Mouse (Mus musculus): ENCODE results near the gene Bap1.

Bap1 gene

DNA sequence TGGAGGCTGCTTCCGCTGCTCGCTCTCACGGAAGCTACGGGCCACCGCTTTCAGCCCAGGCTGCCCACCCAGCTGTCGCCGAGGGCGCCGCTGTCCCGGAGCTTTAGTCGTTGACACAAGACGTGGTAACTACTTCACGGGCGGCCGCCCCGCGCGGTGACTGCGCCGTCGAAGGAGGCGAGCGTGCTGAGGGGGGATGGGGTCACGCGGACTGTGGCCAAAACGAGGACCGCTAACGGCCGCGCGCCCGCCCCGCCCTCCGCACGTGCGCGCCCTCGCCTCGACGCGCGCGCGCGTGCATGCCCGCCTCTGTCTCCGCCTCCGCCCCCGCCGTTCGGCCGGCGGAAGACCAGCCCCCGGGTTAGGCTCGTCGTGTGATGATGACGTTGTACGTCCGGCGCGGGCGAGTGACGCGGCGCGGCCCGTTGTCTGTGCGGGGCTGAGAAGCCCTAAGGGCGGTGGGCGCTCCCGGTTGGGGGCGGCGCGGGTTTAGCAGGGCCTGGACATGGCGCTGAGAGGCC is at the start of gene Bap1, which contains the start of gene Phf7:
Gene Bap1 (plus strand): TSS at position 367 of the 521 bp plus-strand sequence.
Gene Phf7 (minus strand): TSS at position 234 of the 521 bp plus-strand sequence.
- DNase-seq (ENCODE audit: low read depth in 1 of 2, low spot score in 2 of 2), result peak; percentile 76 to 92

DNA sequence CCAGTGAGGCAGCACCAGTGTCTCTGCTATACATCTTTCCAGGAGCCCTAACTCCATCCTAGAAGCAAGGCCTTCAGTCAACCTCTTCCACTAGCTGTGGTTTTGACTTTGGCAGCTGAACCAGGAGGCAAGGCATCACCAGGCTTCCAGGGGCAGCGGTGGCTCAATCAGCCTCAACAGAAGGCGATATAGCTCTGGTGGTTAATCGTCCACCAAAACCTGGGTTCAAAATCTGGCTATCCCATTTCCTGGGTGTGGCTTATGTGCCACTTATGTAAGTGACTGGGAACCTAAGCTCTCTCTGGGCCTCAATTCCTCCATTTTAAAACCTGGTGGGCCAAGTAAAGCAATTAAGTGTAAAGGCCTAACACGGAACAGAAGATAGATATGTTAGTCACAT is 46.4 kb upstream of the Bap1 start:
- no peak for DNase-seq (ENCODE audit: low read depth in 1 of 2, low spot score in 2 of 2)

DNA sequence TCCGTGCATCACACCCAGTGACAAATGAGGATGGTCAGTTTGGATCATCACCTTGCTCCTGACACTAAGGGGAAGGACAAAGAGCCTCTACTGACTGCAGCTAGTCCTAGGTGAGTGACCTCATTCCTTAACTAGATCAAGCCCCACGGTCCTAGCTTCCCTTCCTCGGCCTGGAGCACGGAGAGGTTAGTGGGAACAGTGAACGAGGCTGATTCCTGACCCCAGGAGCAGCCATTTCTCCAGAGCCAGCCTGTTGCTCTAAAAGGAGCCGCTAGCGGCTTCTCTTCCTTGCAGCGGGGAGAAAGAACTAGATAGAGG is 46.0 kb upstream of the Bap1 start:
- DNase-seq (ENCODE audit: low read depth in 1 of 2, low spot score in 2 of 2), result no peak

DNA sequence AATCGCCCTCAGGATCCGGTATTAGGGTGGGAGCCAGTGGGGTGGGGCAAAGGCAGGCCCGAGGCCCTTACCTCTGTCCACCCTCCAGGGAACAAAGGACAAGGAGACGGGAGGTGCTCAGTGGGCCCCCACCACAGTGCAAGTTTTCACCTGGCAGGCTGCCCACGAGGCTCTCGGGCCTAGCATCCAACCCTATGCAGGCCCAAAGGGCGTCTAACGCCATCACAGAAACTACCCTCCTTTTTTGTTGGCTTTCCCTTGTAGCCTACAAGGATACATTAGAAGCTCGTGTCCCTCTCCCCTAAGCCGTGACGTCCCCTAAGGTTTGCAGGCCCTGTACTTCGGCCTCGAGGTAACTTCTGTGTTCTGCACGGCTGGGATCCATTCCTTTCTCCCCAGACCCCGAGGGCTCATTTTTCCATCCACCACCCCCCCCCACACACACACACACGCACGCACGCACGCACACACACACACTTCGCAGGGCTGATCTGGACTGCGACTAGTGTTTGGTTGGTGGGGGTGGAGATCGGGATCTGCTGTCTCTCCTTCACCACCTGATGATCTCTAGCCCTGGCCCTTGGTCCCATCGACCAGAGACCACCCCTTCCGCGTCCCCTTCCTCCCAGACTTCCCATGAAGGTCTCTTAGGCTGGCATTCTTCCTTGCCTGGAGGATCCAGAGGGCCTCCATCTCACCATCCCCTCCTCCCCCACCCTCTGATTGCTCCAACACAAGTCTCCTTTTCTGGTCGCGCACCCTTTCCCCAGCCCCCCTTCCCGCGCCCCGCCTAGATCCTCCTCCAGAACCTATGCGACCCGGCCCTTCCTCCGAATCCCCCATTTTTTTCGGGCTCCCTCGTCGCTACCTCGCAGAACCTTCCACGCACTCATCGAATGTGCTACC is 45.4 kb upstream of the Bap1 start:
- DNase-seq (ENCODE audit: low read depth in 1 of 2, low spot score in 2 of 2), result no peak

DNA sequence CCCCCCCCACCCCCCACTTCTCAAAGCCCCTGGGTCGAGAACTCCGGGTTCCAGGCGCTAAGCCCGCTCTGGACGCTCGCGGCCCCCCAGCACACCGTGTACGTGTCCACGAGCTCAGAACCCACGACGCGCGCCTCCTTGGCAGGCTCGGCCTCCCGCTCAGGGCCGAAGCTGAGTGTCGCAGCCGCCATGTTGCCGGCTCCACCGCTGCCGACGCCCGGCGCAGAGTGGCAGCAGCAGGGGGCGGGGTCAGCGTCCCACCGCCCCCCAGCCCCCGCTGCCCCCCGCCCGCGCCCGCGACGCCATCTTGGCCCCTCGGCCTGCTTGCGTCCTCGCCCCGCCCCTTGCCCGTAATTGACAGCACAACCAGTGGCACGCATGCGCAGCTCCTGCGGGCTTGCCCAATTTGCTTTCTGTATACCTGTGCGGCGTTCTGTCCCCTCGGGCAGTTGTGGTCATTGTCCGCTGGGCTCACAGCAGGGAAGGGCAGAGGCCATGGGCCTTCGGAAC is 44.7 kb upstream of the Bap1 start:
- peak; percentile 67 to 80 for DNase-seq (ENCODE audit: low read depth in 1 of 2, low spot score in 2 of 2)

DNA sequence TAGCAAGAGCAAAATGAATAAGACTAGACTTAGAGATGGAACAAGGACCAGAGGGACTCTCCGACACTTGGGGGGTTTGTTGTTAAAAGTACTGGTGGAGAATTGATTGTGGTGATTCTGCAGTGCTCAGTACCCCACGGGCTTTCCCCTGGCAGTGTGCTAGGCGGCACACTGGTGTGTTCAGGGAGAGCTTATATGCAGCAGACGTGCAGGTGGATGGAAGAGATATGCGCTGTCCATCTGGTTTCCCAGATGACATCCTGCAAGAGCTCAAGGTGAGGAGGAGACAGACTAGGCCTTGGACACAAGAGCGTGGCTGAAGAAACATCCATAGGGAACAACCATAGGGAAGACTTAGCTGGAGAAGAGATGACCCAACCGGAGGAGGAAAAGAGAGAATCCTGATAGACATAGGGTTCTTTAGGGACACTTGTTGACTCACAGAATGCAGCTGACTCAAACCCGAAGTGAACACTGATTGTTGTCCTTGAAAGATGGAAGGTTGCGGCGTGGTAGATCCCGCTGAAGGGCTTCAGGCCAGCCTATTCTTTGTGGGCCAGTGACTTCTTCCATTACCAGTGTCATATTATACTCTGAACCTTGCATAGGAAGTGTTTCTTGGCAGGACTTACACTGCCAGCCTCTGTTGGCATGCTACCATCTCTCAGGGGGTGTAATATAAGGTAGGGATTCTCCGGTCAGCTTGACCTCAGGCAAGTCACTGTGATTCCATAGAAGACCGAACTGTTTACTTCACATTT is 44.0 kb upstream of the Bap1 start:
- no peak for DNase-seq (ENCODE audit: low read depth in 1 of 2, low spot score in 2 of 2)

DNA sequence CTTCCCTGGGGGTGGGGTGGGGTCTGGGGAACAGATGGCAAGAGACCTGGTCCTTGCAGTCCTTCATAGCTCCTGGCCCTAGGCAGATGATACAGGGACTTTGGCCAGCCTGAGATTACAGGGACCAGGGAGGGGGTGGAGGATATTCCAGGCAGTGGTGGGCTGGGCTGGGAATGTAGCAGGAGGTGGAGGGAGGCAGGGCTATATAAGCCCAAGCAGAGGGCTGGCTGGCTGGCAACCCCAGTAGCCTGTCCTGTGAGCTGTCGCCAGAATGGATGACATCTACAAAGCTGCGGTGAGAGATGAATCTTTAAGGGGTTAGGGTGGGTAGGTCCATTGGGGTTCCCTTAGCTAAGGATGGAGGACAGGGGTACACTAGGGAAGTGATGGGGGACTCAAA is 43.2 kb upstream of the Bap1 start, which contains the start of gene Tnnc1:
Gene Tnnc1 (plus strand): TSS at position 229 of the 400 bp plus-strand sequence.
- DNase-seq (ENCODE audit: low read depth in 1 of 2, low spot score in 2 of 2), result no peak

DNA sequence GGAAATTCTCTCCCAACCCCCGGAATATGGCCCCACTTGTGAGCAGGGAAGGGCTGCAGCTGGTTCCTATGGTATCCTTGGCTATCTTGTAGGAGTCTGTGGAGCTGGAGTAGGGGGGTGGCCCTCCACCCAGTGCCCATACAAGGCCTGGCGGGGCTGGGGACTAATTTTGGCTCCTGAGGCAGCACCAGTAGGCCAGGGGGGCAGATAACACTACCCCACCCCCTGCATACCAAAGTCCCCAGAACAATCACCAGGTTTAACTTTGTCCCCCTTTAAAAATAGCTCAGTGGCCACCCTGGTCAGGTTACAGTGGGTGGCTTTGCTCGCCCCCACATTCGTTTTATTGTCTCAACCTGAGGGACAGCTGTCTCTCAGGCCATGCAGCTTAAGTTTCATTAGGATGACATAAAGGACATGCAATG is 42.1 kb upstream of the Bap1 start:
- DNase-seq (ENCODE audit: low read depth in 1 of 2, low spot score in 2 of 2), result no peak

DNA sequence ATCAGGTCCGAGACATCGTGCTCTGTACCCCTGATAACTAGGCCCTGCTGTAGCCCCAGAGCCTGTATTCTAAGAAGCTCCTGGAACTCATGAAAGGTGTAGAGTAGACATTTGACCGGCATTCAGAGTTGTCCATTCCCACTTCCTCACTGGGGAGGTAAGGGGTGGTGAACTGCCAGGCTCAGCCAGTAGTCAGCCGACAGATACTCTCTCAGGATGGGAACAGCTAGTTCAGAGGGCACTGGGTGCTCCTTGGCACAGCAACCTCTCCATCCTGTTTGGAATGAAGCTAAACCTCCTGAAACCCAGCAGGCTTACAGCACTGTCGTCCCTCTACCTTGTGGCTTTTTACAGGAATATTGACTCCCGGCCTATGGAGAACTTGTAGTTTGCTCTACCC is 39.4 kb upstream of the Bap1 start:
- DNase-seq (ENCODE audit: low read depth in 1 of 2, low spot score in 2 of 2), result no peak

DNA sequence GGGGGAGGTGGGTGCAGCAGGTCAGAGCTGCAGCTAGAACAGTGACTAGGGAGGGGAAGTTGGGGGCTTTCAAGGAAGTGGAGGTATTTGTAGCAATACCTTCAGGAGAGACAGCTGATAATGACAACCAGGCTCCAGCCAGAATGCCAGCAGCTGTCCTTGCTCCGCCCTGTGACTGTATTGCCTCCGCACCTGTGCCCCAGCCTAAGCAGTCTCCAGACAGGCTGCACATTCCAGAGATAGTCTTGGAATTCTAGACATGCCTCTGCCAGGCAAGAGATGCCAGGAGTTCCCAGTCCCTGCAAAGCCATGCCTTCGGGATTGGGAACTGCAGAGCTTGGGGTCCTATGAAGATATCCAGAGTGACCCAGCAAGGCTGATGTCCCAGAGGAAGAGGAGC is 38.8 kb upstream of the Bap1 start:
- no peak for DNase-seq (ENCODE audit: low read depth in 1 of 2, low spot score in 2 of 2)

DNA sequence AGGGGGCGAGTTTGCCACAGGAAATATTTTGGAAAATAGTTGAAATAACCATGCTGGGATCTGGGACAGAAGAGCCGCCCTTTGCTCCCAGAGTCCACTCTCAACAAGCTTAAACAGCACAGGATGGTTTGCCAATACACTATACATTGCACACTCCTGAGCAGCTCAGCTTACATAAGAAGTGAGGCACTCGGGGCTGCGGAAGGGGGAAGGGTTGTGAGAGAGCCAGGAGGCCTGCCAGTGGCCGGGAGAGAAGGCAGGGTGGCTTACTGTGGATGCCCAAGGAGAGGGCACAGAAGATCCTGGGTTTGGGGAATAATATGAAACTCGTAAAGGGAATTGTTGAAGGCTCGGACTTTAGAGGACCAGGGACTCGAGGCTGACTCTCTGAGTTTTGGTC is 37.4 kb upstream of the Bap1 start:
- DNase-seq (ENCODE audit: low read depth in 1 of 2, low spot score in 2 of 2), result no peak

DNA sequence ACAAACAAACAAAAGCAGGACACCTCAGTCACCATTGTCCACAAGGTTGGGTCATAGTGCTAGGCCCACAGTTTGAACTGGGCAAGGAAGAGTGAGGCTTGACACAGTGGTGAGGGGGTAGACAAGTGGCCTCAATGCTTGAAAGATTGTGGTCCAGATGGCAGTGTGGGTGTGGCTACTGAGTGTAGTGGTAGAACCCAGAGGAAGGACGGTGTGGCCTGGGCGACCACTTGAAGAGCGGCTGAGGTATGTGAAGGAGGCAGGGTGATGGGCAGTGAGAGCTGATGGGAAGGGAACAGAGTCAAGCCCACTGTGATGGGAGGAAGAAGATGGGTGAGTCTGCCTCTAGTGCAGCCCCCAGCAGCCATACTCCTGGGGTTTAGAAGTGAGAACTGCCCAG is 36.6 kb upstream of the Bap1 start:
- DNase-seq (ENCODE audit: low read depth in 1 of 2, low spot score in 2 of 2), result no peak

DNA sequence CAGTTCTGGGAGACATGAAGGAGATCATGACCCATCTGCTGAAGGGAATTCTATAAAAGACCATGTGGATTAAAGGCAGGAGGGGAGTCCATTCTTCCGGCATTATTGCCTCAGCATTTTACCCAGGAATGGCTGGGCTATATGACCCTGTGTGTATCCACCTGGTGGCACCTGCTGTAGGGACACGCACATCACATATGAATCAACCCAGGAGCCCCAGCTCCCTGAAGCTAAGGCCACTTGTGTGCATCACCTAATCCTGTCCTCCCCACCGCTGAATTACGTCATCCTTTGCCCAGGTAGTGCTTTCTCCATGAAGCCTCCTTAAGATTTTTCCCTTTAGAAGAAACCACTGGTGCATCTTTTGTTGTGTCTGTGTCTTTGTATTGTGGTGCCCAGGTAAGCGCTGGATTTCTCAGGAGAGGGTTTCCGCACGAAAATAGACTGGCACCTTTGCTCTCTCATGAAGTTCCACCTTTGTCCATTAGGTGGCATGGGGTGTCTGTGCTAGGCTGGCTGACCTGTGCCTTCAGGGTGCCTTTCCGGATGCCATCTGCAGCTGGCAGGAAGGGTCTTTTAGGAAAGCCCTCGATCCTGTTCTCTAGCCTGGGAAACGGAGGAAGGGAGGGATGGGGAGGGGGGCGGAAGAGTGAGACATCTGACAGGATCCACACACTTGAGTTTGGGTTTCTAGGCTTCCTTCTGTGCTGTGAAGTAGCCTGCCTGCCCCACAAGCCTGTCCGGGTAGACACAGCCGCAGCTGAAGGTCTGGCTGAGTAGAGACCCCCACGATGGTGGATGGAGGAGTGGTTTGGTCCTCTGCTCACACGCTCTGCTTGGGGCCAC is 35.9 kb upstream of the Bap1 start:
- DNase-seq (ENCODE audit: low read depth in 1 of 2, low spot score in 2 of 2), result peak in 1 of 2 experiments; percentile 41

DNA sequence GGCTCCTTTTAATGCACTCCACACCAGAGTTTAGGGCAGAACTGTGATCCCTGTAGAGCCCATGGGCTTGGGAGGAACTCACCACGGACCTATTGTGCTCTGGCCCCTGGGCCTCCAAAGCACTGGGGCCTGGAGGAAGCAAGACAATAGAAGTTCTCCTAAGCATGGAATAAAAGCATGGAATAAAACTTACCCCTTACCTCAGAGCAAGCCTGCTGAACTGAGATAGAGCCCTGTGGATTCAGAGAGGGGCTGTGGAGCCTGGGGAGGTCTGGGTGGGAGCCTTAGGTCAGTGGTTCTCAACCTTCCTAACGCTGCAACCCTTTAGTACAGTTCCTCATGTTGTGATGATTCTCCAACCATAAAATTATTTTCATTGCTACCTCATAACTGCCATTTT is 34.4 kb upstream of the Bap1 start, which contains the start of gene Nisch:
Gene Nisch (minus strand): TSS at position 101 of the 400 bp plus-strand sequence.
- DNase-seq (ENCODE audit: low read depth in 1 of 2, low spot score in 2 of 2), result no peak

DNA sequence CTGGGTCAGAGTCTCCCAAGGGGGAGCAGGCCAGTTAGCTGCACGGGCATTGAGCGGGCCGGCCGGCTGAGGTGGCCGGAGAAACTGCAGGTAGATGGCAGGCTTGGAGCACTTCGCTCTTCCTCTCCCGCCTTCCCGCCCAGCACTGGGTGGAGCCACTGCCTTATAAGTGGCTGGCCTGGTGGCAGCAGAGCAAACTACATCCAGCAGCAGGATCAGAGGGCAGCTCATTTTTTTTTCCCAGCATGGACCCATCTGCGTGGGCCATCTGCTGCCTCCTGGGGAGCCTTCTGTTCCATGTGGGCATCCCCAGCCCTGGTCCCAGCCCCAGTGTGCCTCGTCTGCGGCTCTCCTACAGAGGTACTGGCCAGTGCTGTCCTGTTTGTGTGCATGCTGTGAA is 33.6 kb upstream of the Bap1 start, which contains the start of gene Sema3g:
Gene Sema3g (plus strand): TSS at position 195 of the 400 bp plus-strand sequence.
- no peak for DNase-seq (ENCODE audit: low read depth in 1 of 2, low spot score in 2 of 2)

DNA sequence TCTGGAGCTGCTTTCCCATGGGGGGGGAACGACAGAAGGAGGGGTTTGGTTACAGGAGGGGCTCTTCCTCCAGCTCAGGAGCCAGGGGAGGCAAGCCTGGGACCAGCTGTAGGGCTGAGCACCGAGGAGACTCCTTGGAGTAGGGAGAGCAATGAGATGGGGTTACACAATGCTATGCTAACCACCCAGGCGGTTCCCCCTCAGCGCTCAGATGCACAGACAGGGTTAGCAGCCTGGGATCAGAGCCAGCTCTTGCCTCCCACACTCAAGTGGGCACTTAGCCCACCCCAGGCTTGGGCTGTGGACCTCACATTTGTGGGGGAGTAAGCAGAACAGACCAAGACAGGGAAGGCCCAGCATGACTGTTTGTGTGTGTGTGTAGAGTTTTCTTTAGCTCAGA is 24.3 kb upstream of the Bap1 start:
- no peak for DNase-seq (ENCODE audit: low read depth in 1 of 2, low spot score in 2 of 2)

DNA sequence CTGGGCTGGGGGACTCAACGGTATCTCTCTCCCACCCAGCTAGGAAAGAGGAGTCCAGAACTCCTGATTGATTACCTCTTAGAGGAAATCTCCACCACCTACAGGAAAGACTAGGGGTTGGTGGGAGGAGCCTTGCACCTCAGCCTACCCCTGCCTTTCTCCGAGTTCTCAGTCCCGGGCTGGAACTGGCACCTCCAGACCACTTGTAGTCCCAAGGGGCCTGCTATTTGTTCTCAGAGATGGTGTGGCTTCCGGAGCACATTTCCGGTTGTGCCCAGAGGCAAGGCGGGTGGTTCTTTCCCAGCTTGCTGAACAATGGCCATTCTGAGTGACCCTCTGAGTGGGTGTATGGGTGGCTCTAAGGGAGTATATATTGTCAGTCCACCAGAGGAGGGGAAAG is 23.0 kb upstream of the Bap1 start:
- DNase-seq (ENCODE audit: low read depth in 1 of 2, low spot score in 2 of 2), result no peak

DNA sequence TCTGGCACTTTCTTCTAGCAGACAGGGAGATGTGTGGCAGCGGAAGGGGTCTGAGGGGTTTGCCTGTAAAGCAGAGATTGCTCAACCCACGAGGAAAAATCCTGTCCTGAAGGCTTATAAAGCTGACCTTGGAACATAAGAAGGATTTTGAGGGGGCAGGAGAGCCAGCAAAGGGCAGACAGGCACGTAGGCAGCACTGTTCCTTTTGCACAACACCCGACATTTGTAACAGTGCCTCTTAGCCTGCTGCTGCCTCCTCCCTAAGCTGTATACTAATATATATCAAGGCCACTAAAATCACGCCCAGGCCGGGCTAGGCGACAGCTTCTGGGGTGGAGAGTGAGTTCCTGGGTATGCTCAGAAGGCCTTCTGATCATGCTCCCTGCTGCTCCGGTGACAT is 20.8 kb upstream of the Bap1 start:
- no peak for DNase-seq (ENCODE audit: low read depth in 1 of 2, low spot score in 2 of 2)

DNA sequence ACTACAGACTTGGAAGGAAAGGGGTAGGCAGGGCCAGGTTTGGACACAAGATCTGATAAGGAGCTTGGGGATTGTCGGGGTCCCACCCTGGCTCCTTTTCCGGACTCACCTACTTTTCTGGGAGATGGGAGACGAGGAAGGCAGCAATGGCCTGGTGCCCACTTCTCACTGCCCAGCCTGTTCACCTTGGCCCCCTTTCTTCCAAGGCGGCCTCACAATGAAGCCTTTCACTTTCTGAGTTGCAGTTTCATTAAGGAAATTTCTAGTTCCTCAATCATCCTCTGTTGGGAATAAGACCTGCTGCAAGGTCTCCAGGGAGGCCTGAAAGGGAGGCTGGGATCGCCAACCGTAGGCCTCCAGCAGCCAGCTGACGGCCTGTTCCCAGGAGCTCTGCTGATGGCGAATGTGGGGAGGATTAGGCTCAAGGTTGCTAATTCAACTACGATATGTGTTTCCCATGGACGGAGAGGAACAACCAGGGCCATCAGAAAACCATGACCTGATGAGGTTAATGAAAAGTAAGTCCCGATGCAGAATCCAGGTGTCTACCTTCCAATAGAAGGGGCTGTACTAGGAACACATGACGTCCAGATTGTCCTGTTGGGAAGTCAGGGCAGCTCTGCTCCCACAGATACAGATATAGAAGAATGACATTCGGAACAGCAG is 18.7 kb upstream of the Bap1 start:
- DNase-seq (ENCODE audit: low read depth in 1 of 2, low spot score in 2 of 2), result no peak

Data from monocyte, adult 2 months (primary cell).